Mouse (Mus musculus): ENCODE results near the gene Ramp3. TPM values are rescaled to one million over a fixed set of nuclear protein-coding genes. Genes with fewer than 3 reads are reported as not detected.

Gene Ramp3
- polyA plus RNA-seq, 1 experiment from 2014 or later, result 26.7 TPM

- Histone ChIP-seq H3K4me2 (replicated peaks) (no peak overlapping the region), H3K36me3 (replicated peaks; ENCODE audit: control insufficient read depth, insufficient read depth) (no peaks in the 10 kb centered on the region), H3K9ac (no peak overlapping the region), H3K4me1 (replicated peaks; ENCODE audit: control insufficient read depth, insufficient read depth, low read length) (no peaks in the 10 kb centered on the region), H3K27me3 (ENCODE audit: control insufficient read depth, insufficient read depth, low read length) (no peaks in the 10 kb centered on the region), H3K9me3 (ENCODE audit: control insufficient read depth, low read length) (no peaks in the 10 kb centered on the region), H3K27ac (no peak overlapping the region), H3K4me3 (replicated peaks; ENCODE audit: low read length) (no peak overlapping the region)
- DNase-seq (ENCODE audit: low spot score) (no peak), ATAC-seq (ENCODE audit: low FRiP score) (no peak)
- WGBS, result 76% methylated on average over 10 of the region's 10 CpGs
These were observed 40.0 kb downstream of the Ramp3 start for GRCm38 (mm10) chr11:6698281-6698680.

GRCm38 (mm10) chr11:6702258-6702657, 43.9 kb downstream of the Ramp3 start:
- Histone ChIP-seq H3K9ac (no peak overlapping the region), H3K4me2 (replicated peaks) (no peak overlapping the region), H3K4me1 (replicated peaks; ENCODE audit: control insufficient read depth, insufficient read depth, low read length) (no peaks in the 10 kb centered on the region), H3K4me3 (replicated peaks; ENCODE audit: low read length) (no peak overlapping the region), H3K27ac (no peak overlapping the region), H3K27me3 (ENCODE audit: control insufficient read depth, insufficient read depth, low read length) (no peaks in the 10 kb centered on the region), H3K9me3 (ENCODE audit: control insufficient read depth, low read length) (no peaks in the 10 kb centered on the region), H3K36me3 (replicated peaks; ENCODE audit: control insufficient read depth, insufficient read depth) (no peaks in the 10 kb centered on the region)
- WGBS, result 71% methylated on average over 3 of the region's 3 CpGs
- ATAC-seq (ENCODE audit: low FRiP score), result no peak
- DNase-seq (ENCODE audit: low spot score), result no peak

GRCm38 (mm10) chr11:6704851-6705250, 46.5 kb downstream of the Ramp3 start:
- Histone ChIP-seq H3K4me1 (replicated peaks; ENCODE audit: control insufficient read depth, insufficient read depth, low read length) (no peaks in the 10 kb centered on the region), H3K27me3 (ENCODE audit: control insufficient read depth, insufficient read depth, low read length) (no peaks in the 10 kb centered on the region), H3K9me3 (ENCODE audit: control insufficient read depth, low read length) (no peaks in the 10 kb centered on the region), H3K36me3 (replicated peaks; ENCODE audit: control insufficient read depth, insufficient read depth) (no peaks in the 10 kb centered on the region), H3K9ac (no peak overlapping the region), H3K4me2 (replicated peaks) (no peak overlapping the region), H3K4me3 (replicated peaks; ENCODE audit: low read length) (no peak overlapping the region), H3K27ac (no peak overlapping the region)
- WGBS, result 86% methylated on average over 6 of the region's 6 CpGs
- no peak for ATAC-seq (ENCODE audit: low FRiP score)
- DNase-seq (ENCODE audit: low spot score), result no peak

- no peaks in the 10 kb centered on the region for H3K9me3 ChIP-seq (ENCODE audit: control insufficient read depth, low read length)
- H3K4me1 ChIP-seq (replicated peaks; ENCODE audit: control insufficient read depth, insufficient read depth, low read length), result no peaks in the 10 kb centered on the region
- H3K4me2 ChIP-seq (replicated peaks), result no peak overlapping the region
- whole genome bisulfite sequencing, result 62% methylated on average over 5 of the region's 5 CpGs
- no peaks in the 10 kb centered on the region for H3K27me3 ChIP-seq (ENCODE audit: control insufficient read depth, insufficient read depth, low read length)
- no peaks in the 10 kb centered on the region for H3K36me3 ChIP-seq (replicated peaks; ENCODE audit: control insufficient read depth, insufficient read depth)
- ATAC-seq (ENCODE audit: low FRiP score) (no peak), DNase-seq (ENCODE audit: low spot score) (no peak)
- H3K9ac ChIP-seq, result no peak overlapping the region
- H3K4me3 ChIP-seq (replicated peaks; ENCODE audit: low read length), result no peak overlapping the region
- no peak overlapping the region for H3K27ac ChIP-seq
These were observed 47.2 kb downstream of the Ramp3 start for GRCm38 (mm10) chr11:6705516-6705915.

- WGBS, result 96% methylated on average over 13 of the region's 13 CpGs
- no peak overlapping the region for H3K4me3 ChIP-seq (replicated peaks; ENCODE audit: low read length)
- no peaks in the 10 kb centered on the region for H3K27me3 ChIP-seq (ENCODE audit: control insufficient read depth, insufficient read depth, low read length)
- H3K4me2 ChIP-seq (replicated peaks), result no peak overlapping the region
- no peaks in the 10 kb centered on the region for H3K36me3 ChIP-seq (replicated peaks; ENCODE audit: control insufficient read depth, insufficient read depth)
- ATAC-seq (ENCODE audit: low FRiP score), result no peak
- H3K4me1 ChIP-seq (replicated peaks; ENCODE audit: control insufficient read depth, insufficient read depth, low read length), result no peaks in the 10 kb centered on the region
- H3K27ac ChIP-seq, result no peak overlapping the region
- H3K9ac ChIP-seq, result no peak overlapping the region
- no peaks in the 10 kb centered on the region for H3K9me3 ChIP-seq (ENCODE audit: control insufficient read depth, low read length)
- DNase-seq (ENCODE audit: low spot score), result no peak
These were observed 48.5 kb downstream of the Ramp3 start for GRCm38 (mm10) chr11:6706796-6707195.

- Histone ChIP-seq H3K27ac (no peak overlapping the region), H3K4me1 (replicated peaks; ENCODE audit: control insufficient read depth, insufficient read depth, low read length) (no peaks in the 10 kb centered on the region), H3K9ac (no peak overlapping the region), H3K4me2 (replicated peaks) (no peak overlapping the region), H3K36me3 (replicated peaks; ENCODE audit: control insufficient read depth, insufficient read depth) (no peaks in the 10 kb centered on the region), H3K4me3 (replicated peaks; ENCODE audit: low read length) (no peak overlapping the region), H3K27me3 (ENCODE audit: control insufficient read depth, insufficient read depth, low read length) (no peaks in the 10 kb centered on the region), H3K9me3 (ENCODE audit: control insufficient read depth, low read length) (no peaks in the 10 kb centered on the region)
- 92% methylated on average over 7 of the region's 7 CpGs for WGBS
- ATAC-seq (ENCODE audit: low FRiP score) (no peak), DNase-seq (ENCODE audit: low spot score) (no peak)
These were observed 50.1 kb downstream of the Ramp3 start for GRCm38 (mm10) chr11:6708437-6708836.

GRCm38 (mm10) chr11:6710409-6710808, 52.1 kb downstream of the Ramp3 start:
- no peaks in the 10 kb centered on the region for H3K36me3 ChIP-seq (replicated peaks; ENCODE audit: control insufficient read depth, insufficient read depth)
- no peak for ATAC-seq (ENCODE audit: low FRiP score)
- WGBS, result 85% methylated on average over 2 of the region's 2 CpGs

GRCm38 (mm10) chr11:6720746-6721145, 62.4 kb downstream of the Ramp3 start:
- no peak for ATAC-seq (ENCODE audit: low FRiP score)
- Histone ChIP-seq H3K9ac (no peak overlapping the region), H3K36me3 (replicated peaks; ENCODE audit: control insufficient read depth, insufficient read depth) (no peaks in the 10 kb centered on the region), H3K4me2 (replicated peaks) (no peak overlapping the region), H3K27me3 (ENCODE audit: control insufficient read depth, insufficient read depth, low read length) (no peaks in the 10 kb centered on the region), H3K4me1 (replicated peaks; ENCODE audit: control insufficient read depth, insufficient read depth, low read length) (no peaks in the 10 kb centered on the region), H3K4me3 (replicated peaks; ENCODE audit: low read length) (no peak overlapping the region), H3K9me3 (ENCODE audit: control insufficient read depth, low read length) (no peaks in the 10 kb centered on the region), H3K27ac (no peak overlapping the region)
- DNase-seq (ENCODE audit: low spot score), result no peak
- WGBS, result 90% methylated on average over 5 of the region's 5 CpGs

More at GRCm38 (mm10) chr11:6710409-6710808, 52.1 kb downstream of the Ramp3 start:
- Histone ChIP-seq H3K9ac (no peak overlapping the region), H3K27me3 (ENCODE audit: control insufficient read depth, insufficient read depth, low read length) (no peaks in the 10 kb centered on the region), H3K4me1 (replicated peaks; ENCODE audit: control insufficient read depth, insufficient read depth, low read length) (no peaks in the 10 kb centered on the region), H3K27ac (no peak overlapping the region), H3K4me3 (replicated peaks; ENCODE audit: low read length) (no peak overlapping the region), H3K4me2 (replicated peaks) (no peak overlapping the region), H3K9me3 (ENCODE audit: control insufficient read depth, low read length) (no peaks in the 10 kb centered on the region)
- no peak for DNase-seq (ENCODE audit: low spot score)

- 89% methylated on average over 5 of the region's 5 CpGs for WGBS
These were observed 68.6 kb downstream of the Ramp3 start for GRCm38 (mm10) chr11:6726921-6727320.

More at GRCm38 (mm10) chr11:6726921-6727320, 68.6 kb downstream of the Ramp3 start:
- 0 out of 2 replicates have a peak, but pooled peaks cover 6% of the 10 kb centered on the region for H3K4me1 ChIP-seq (replicated peaks; ENCODE audit: control insufficient read depth, insufficient read depth, low read length)
- ATAC-seq (ENCODE audit: low FRiP score) (no peak), DNase-seq (ENCODE audit: low spot score) (no peak)
- H3K27ac ChIP-seq, result no peak overlapping the region
- no peak overlapping the region for H3K4me2 ChIP-seq (replicated peaks)
- no peaks in the 10 kb centered on the region for H3K27me3 ChIP-seq (ENCODE audit: control insufficient read depth, insufficient read depth, low read length)
- no peak overlapping the region for H3K4me3 ChIP-seq (replicated peaks; ENCODE audit: low read length)
- H3K9ac ChIP-seq, result no peak overlapping the region
- H3K36me3 ChIP-seq (replicated peaks; ENCODE audit: control insufficient read depth, insufficient read depth), result no peaks in the 10 kb centered on the region
- H3K9me3 ChIP-seq (ENCODE audit: control insufficient read depth, low read length), result no peaks in the 10 kb centered on the region

Data from hindbrain, embryonic 14.5 days (tissue).